Mouse (Mus musculus): ENCODE measurements around the gene Epha6. TPM values are rescaled to one million over a fixed set of nuclear protein-coding genes. Genes with fewer than 3 reads are reported as not detected.
A peak's percentile ranks its signal among the peaks of the same experiment; 100 is the strongest.

Gene Epha6
- total RNA-seq, 2 experiments from 2014 or later: 65.9 to 75.7 TPM

- intact Hi-C loops (cut with DNase I): no loop called here
Observed at GRCm38 (mm10) chr16:59760875-59761274, 844.5 kb downstream of the Epha6 start.

GRCm38 (mm10) chr16:59750905-59751304 is 854.4 kb downstream of the Epha6 start:
- intact Hi-C loops (cut with DNase I): no loop called here
- no peak for DNase-seq (ENCODE audit: extremely low spot score in 1 of 2, low spot score in 2 of 2)

More at GRCm38 (mm10) chr16:59760875-59761274, 844.5 kb downstream of the Epha6 start:
- no peak for DNase-seq (ENCODE audit: extremely low spot score in 1 of 2, low spot score in 2 of 2)

- intact Hi-C loops (cut with DNase I): no loop called here
- peak in 1 of 2 experiments; percentile 19 for DNase-seq (ENCODE audit: extremely low spot score in 1 of 2, low spot score in 2 of 2)
Observed at GRCm38 (mm10) chr16:59743669-59744068, 861.7 kb downstream of the Epha6 start.

- no peak for DNase-seq (ENCODE audit: extremely low spot score in 1 of 2, low spot score in 2 of 2)
- intact Hi-C loops (cut with DNase I): no loop called here
Observed at GRCm38 (mm10) chr16:59715524-59715923, 889.8 kb downstream of the Epha6 start.

DNA sequence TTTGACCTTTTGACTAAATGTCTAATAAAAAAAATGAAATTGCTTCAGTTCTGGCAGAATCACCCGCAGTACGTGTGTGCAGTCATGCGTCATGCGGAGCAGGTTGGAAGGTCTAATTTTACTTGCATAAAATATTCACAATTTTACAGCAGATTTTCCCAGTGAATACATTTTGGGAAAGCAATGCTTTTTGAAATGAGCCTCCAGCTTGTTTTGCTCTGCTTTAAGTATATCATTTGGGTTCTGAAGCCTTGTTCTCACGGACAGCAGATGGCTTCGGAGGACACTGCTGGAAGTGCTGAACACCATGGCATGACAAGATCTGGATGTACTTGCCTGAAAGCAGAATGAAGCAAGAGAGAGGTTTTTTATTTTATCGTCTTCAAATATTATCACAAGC is 912.1 kb downstream of the Epha6 start:
- DNase-seq (ENCODE audit: extremely low spot score in 1 of 2, low spot score in 2 of 2): peak in 1 of 2 experiments; percentile 64
- intact Hi-C loops (cut with DNase I): no loop called here

DNA sequence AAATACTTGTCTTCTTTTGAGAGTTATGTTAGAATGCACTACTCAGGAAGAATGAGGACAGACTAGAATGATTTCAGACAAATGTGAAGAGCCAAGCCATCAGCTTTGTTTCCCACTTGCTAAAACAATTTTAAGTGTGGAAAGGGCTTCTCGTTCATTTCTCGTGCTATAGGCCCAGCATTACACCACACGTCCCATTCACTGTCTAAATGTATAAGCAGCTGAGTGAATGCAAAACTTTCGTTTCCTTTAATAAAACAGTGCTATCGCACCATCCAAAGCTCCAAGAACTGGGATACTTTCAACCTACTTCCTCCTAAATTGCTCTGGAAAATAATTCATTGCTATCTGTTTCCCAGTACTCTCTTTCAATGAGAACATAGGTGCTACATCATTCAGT is 916.2 kb downstream of the Epha6 start:
- no peak for DNase-seq (ENCODE audit: extremely low spot score in 1 of 2, low spot score in 2 of 2)
- intact Hi-C loops (cut with DNase I): loop anchor here (10.0 kb wide), 2 partner anchors 136 to 916 kb away; partner anchors contain the start of gene Epha6

- intact Hi-C loops (cut with DNase I): loop anchor here (10.0 kb wide), 2 partner anchors 140 to 920 kb away; partner anchors contain the start of gene Epha6
Observed at GRCm38 (mm10) chr16:59685135-59685534, 920.2 kb downstream of the Epha6 start.

DNA sequence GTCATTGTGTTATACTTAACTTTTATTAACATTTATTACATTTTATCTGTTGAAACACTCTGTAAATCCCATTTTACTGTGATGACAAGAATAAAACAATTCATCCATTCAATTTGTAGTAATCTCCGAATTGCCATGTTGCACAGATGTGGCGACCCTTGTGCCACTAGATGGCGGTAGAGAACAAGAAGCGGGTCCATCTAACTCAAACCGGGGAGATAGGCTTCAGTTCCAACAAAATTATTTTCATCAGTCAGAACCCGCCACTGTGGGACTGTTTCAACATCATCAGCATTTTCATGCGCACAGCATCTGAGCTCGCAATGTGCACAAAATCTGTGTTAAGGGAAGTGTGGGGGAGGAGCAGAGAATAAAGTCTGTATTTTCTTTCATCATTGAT is 921.9 kb downstream of the Epha6 start:
- peak; percentile 76 to 84 for DNase-seq (ENCODE audit: extremely low spot score in 1 of 2, low spot score in 2 of 2)
- intact Hi-C loops (cut with DNase I): loop anchor here (5.0 to 10.0 kb wide), 3 partner anchors 141 to 921 kb away; partner anchors contain the start of gene Epha6

More at GRCm38 (mm10) chr16:59685135-59685534, 920.2 kb downstream of the Epha6 start:
- peak in 1 of 2 experiments; percentile 26 for DNase-seq (ENCODE audit: extremely low spot score in 1 of 2, low spot score in 2 of 2)

- intact Hi-C loops (cut with DNase I): loop anchor here (5.0 to 10.0 kb wide), 3 partner anchors 142 to 922 kb away; partner anchors contain the start of gene Epha6
- DNase-seq (ENCODE audit: extremely low spot score in 1 of 2, low spot score in 2 of 2): no peak
Observed at GRCm38 (mm10) chr16:59682216-59682891, 923.0 kb downstream of the Epha6 start.

GRCm38 (mm10) chr16:59666938-59667337 is 938.4 kb downstream of the Epha6 start:
- intact Hi-C loops (cut with DNase I): no loop called here
- no peak for DNase-seq (ENCODE audit: extremely low spot score in 1 of 2, low spot score in 2 of 2)

DNA sequence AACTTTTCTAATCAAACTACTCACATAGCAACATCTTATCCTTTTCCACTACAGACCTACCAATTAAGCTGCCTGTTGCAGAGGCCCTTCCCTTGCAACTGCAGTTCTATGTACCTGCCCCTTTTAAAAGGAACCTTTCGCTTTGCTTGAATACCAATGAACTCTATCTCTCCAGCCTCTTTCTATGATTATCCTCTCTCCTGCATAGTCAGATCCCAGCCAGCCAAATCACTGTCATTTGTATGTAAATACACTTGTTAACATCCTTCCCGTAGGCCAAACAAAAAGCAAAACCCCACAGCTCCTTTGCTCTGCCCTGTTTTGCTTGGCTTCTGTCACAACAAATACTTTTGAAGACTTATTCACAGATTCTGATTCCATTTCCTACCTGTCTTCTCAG is 961.6 kb downstream of the Epha6 start:
- no peak for DNase-seq (ENCODE audit: extremely low spot score in 1 of 2, low spot score in 2 of 2)
- intact Hi-C loops (cut with DNase I): no loop called here

GRCm38 (mm10) chr16:59639985-59640384 is 965.3 kb downstream of the Epha6 start:
- no peak for DNase-seq (ENCODE audit: extremely low spot score in 1 of 2, low spot score in 2 of 2)
- intact Hi-C loops (cut with DNase I): no loop called here

GRCm38 (mm10) chr16:59639102-59639691 is 966.1 kb downstream of the Epha6 start, which contains the start of gene Arl6:
TSS of gene Arl6 (minus strand) at chr16:59639391.
- DNase-seq (ENCODE audit: extremely low spot score in 1 of 2, low spot score in 2 of 2): peak; percentile 93 to 96
- intact Hi-C loops (cut with DNase I): no loop called here

- peak in 1 of 2 experiments; percentile 25 for DNase-seq (ENCODE audit: extremely low spot score in 1 of 2, low spot score in 2 of 2)
Observed at GRCm38 (mm10) chr16:59634598-59634997, 970.7 kb downstream of the Epha6 start.

DNA sequence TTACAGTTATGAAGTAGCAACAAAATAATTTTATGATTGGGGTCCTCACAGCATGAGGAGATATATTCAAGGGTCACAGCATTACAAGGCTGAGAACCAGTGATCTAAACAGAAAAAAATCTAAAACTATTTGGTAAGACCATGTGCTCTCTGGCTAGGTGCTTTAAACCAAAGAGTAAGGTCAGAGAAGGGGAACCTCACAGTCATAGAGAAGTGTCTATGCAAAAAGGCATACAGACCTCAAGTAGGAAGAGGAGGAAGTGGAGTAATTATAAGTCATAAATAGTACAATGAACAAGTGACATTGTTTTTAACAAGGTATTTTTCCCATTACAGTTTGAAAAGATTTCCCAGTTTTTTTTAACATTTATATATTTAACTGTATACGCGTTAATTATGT is 983.8 kb downstream of the Epha6 start:
- intact Hi-C loops (cut with DNase I): no loop called here
- DNase-seq (ENCODE audit: extremely low spot score in 1 of 2, low spot score in 2 of 2): no peak

More at GRCm38 (mm10) chr16:59634598-59634997, 970.7 kb downstream of the Epha6 start:
- intact Hi-C loops (cut with DNase I): no loop called here

DNA sequence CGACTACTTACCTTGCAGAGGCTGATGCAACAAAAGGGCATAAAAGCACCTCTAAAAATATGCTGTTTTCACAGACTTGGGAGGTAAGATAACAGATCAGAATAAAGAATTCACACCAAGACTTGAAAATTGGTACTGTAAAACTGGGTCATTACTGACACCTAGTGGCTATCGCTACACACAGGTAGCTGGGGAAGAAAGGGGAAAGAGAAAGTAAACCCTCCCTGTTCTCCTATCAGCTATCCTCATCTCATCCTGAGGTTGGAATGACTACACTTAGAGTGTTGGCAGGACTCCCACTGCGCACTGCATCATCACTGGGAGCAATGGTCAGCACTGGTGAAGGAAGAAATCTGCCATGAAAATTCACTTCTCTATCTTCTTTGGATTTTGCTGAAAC is 988.2 kb downstream of the Epha6 start:
- intact Hi-C loops (cut with DNase I): loop anchor here (5.0 kb wide), 3 partner anchors 80 to 195 kb away; no protein-coding TSS in a partner anchor
- peak; percentile 32 to 34 for DNase-seq (ENCODE audit: extremely low spot score in 1 of 2, low spot score in 2 of 2)

DNA sequence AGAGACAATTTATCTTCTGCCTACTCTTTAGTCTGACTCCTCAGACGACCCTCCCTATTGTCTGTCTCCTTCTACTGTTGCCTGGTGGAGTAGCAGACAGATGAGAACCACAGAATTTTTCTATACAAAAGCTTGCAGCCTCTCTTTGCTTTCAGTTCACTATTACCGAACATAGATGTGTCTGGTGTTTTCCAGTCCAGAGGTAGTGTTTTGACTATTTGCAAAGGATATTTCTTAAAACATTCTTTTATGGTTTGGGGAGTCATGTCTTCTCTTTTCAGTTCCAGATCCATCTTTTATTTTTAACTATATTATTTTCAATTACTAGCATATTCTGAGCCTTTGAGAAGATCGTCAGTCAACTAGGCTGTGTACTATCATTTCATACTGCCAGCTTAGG is 989.7 kb downstream of the Epha6 start:
- no peak for DNase-seq (ENCODE audit: extremely low spot score in 1 of 2, low spot score in 2 of 2)
- intact Hi-C loops (cut with DNase I): loop anchor here (5.0 kb wide), 3 partner anchors 78 to 193 kb away; no protein-coding TSS in a partner anchor

DNA sequence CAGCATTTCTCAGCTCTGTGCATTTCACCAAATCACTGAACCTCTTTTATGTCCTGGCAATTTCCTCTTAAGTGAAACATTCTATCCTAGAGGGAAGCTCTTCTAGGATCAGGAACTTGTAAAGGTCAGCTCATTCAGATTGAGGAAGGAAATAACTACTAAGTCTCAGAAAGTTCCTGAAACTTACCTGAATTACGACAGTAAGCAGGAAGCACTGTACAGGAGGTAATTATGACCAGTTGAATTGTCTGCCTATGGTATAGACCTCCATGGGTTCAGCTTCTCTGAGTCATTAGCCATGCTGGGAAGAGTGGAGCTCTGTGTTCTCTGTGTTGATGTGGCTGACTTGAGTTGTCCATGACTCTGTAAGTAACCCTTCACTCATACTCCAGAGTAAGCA is 994.6 kb downstream of the Epha6 start:
- DNase-seq (ENCODE audit: extremely low spot score in 1 of 2, low spot score in 2 of 2): no peak
- intact Hi-C loops (cut with DNase I): no loop called here

GRCm38 (mm10) chr16:59604078-59604781 is 1001.1 kb downstream of the Epha6 start:
- intact Hi-C loops (cut with DNase I): loop anchor here (5.0 kb wide), 1 partner anchor 52 kb away; no protein-coding TSS in a partner anchor
- no peak for DNase-seq (ENCODE audit: extremely low spot score in 1 of 2, low spot score in 2 of 2)
